10 mouse cellular contexts compared by ENCODE assay signal in the genomic region with DNA sequence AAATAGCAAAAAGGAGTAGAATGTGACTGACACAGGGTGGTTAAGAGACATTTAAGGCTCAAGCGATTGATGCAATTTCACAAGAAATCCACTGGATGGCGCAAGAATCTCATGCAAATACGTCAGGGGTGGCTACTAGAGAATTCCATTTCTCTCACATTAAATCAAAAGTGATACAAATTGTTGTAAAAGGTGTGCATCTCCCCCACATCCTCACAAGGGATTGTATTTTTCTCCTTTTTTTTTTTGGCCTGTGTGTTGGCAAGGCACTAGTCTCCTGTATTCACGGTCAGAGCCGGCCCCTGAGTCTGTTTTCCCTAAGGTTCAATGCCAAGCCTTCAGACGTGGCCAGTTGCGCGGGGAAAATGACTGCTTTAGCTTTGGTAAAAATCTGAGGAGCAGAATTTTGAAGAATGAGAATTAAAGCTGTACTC.
A peak's percentile ranks its signal among the peaks of the same experiment; 100 is the strongest.
DNase-seq lines count a peak whose midpoint lies in the region; ATAC-seq and TF ChIP-seq lines count a peak whose summit lies in the region.
"Had no signal": no experiment of that assay in that cellular context is flagged by ENCODE, and none has a peak within 500 bp of the region (broad histone marks: within the 10 kb centered on the region; RNA-seq: fewer than 3 reads in every experiment).

No protein-coding gene starts in this region.

- no peaks in the 10 kb centered on the region for H3K4me1 ChIP-seq in liver, adult 2 months (ENCODE audit: control insufficient read depth, insufficient read depth, low read length)
- H3K4me1 ChIP-seq in liver, embryonic 12.5 days: no peaks in the 10 kb centered on the region
- no peaks in the 10 kb centered on the region; the same call in 1 of the 2 replicates for H3K4me1 ChIP-seq in embryonic facial prominence, embryonic 10.5 days
- peaks cover 5% of the 10 kb centered on the region; the same call in 1 of the 2 replicates for H3K4me1 ChIP-seq in midbrain, embryonic 16.5 days (ENCODE audit: control insufficient read depth, insufficient read depth, low read length)
- H3K4me1 ChIP-seq: heart, embryonic 13.5 days had no signal

- TF ChIP-seq CTCF in liver, adult 2 months (IDR thresholded peaks at IDR 0.05; ENCODE audit: low read depth, low read length): 0 out of 2 replicates have a peak, but pooled peaks have one; percentile 11

- H3K27ac ChIP-seq in liver, adult 2 months (replicated peaks; ENCODE audit: insufficient read depth, low read depth, low read length): no peak overlapping the region
- H3K27ac ChIP-seq in liver, embryonic 12.5 days: no peak overlapping the region
- H3K27ac ChIP-seq in embryonic facial prominence, embryonic 10.5 days (replicated peaks): no peak overlapping the region
- 0 out of 2 replicates have a peak overlapping the region, but pooled peaks have one; percentile 3 for H3K27ac ChIP-seq in midbrain, embryonic 16.5 days (ENCODE audit: low read length)
- H3K27ac ChIP-seq: heart, embryonic 13.5 days; macrophage had no signal

- H3K9ac ChIP-seq in liver, adult 2 months (ENCODE audit: low read depth, low read length): no peak overlapping the region
- no peak overlapping the region for H3K9ac ChIP-seq in liver, embryonic 12.5 days
- no peak overlapping the region; the same call in 1 of the 2 replicates for H3K9ac ChIP-seq in midbrain, embryonic 16.5 days (ENCODE audit: low read depth, low read length)
- H3K9ac ChIP-seq: heart, embryonic 13.5 days had no signal

- H3K27me3 ChIP-seq in liver, adult 2 months (ENCODE audit: control insufficient read depth, insufficient read depth, low read length): no peaks in the 10 kb centered on the region
- H3K27me3 ChIP-seq in liver, embryonic 12.5 days (replicated peaks): no peaks in the 10 kb centered on the region
- H3K27me3 ChIP-seq in embryonic facial prominence, embryonic 10.5 days (replicated peaks; ENCODE audit: low read depth, poor library complexity, severe bottlenecking): no peaks in the 10 kb centered on the region
- no peaks in the 10 kb centered on the region for H3K27me3 ChIP-seq in midbrain, embryonic 16.5 days (ENCODE audit: control insufficient read depth, insufficient read depth, low read depth, low read length)
- H3K27me3 ChIP-seq: heart, embryonic 13.5 days had no signal

- no peaks in the 10 kb centered on the region for H3K9me3 ChIP-seq in liver, embryonic 12.5 days (replicated peaks)
- no peaks in the 10 kb centered on the region for H3K9me3 ChIP-seq in embryonic facial prominence, embryonic 10.5 days
- H3K9me3 ChIP-seq in midbrain, embryonic 16.5 days (replicated peaks; ENCODE audit: control insufficient read depth, low read length, poor library complexity, severe bottlenecking): no peaks in the 10 kb centered on the region
- H3K9me3 ChIP-seq: heart, embryonic 13.5 days had no signal

- no peaks in the 10 kb centered on the region for H3K79me2 ChIP-seq in liver, adult 2 months (ENCODE audit: control insufficient read depth, insufficient read depth, low read length)

- TF ChIP-seq POLR2A in liver, adult 2 months (IDR thresholded peaks at IDR 0.05; ENCODE audit: extremely low read depth, insufficient read depth, low read length): no peak

- DNase-seq in cerebellum, adult 9-10 months: peak; percentile 28
- peak; percentile 41 for DNase-seq in liver, adult 2 months (ENCODE audit: extremely low read depth, low read depth, low spot score)
- DNase-seq in embryonic facial prominence, embryonic 10.5 days (ENCODE audit: low spot score): peak; percentile 18
- DNase-seq in urinary bladder, postnatal 25 days (ENCODE audit: low spot score): no peak
- DNase-seq in thymus, postnatal 36 days: no peak

- 30% methylated on average over 8 of the region's 8 CpGs for WGBS in liver, adult 2 months
- WGBS in liver, embryonic 12.5 days (ENCODE audit: insufficient replicate concordance): 49% methylated on average over 8 of the region's 8 CpGs
- WGBS in embryonic facial prominence, embryonic 10.5 days: 53% methylated on average over 8 of the region's 8 CpGs
- WGBS in midbrain, embryonic 16.5 days: 29% methylated on average over 8 of the region's 8 CpGs

- H3K36me3 ChIP-seq in liver, adult 2 months (ENCODE audit: control insufficient read depth, insufficient read depth, low read length): no peaks in the 10 kb centered on the region
- no peaks in the 10 kb centered on the region for H3K36me3 ChIP-seq in liver, embryonic 12.5 days
- H3K36me3 ChIP-seq in embryonic facial prominence, embryonic 10.5 days (replicated peaks): no peaks in the 10 kb centered on the region
- H3K36me3 ChIP-seq in midbrain, embryonic 16.5 days (ENCODE audit: control insufficient read depth, insufficient read depth, low read length): no peaks in the 10 kb centered on the region
- H3K36me3 ChIP-seq: heart, embryonic 13.5 days had no signal

- ATAC-seq in cerebellum, adult (ENCODE audit: insufficient number of reproducible peaks, low FRiP score, low TSS enrichment): no peak
- ATAC-seq in liver, embryonic 12.5 days: no peak
- ATAC-seq in midbrain, embryonic 16.5 days: 0 out of 2 replicates have a peak, but pooled peaks have one; percentile 70

- H3K4me3 ChIP-seq in liver, adult 2 months (ENCODE audit: insufficient read depth, low read depth, low read length): no peak overlapping the region
- H3K4me3 ChIP-seq in liver, embryonic 12.5 days: no peak overlapping the region
- no peak overlapping the region for H3K4me3 ChIP-seq in embryonic facial prominence, embryonic 10.5 days
- H3K4me3 ChIP-seq in midbrain, embryonic 16.5 days (ENCODE audit: low read depth, low read length): no peak overlapping the region
- H3K4me3 ChIP-seq: heart, embryonic 13.5 days had no signal

- no peak overlapping the region for H3K4me2 ChIP-seq in liver, embryonic 12.5 days
- peak overlapping the region; percentile 35 for H3K4me2 ChIP-seq in midbrain, embryonic 16.5 days (ENCODE audit: low read length)
- H3K4me2 ChIP-seq: heart, embryonic 13.5 days had no signal

Comparison
In these comparisons a context has a peak if more than half of its experiments do, and no peak if none do; other contexts are left out.
1. DNase-seq: peak in cerebellum, adult 9-10 months (single experiment), liver, adult 2 months (single experiment) and embryonic facial prominence, embryonic 10.5 days (single experiment); none in urinary bladder, postnatal 25 days (single experiment) and thymus, postnatal 36 days (0 of 2).